Mouse (Mus musculus) MEL (cell line): Measurements from ENCODE around the gene Fbxo36.

Experiments
- CTCF ChIP-seq, 3 experiments: IDR thresholded peaks in 2 of 3; conservative IDR thresholded peaks in 1 of 3; 2 replicates each; pipeline ENCODE4 v1.5.1; 2011 to 2012; ENCODE audit warnings: low read length in 3 of 3, low read depth in 2 of 3, mild to moderate bottlenecking in 2 of 3, improper control_type of control experiment in 1 of 3, inconsistent platforms in 1 of 3, mixed read lengths in 1 of 3, moderate library complexity in 1 of 3; ENCODE audit not compliant: control insufficient read depth in 1 of 3, insufficient read depth in 1 of 3, poor library complexity in 1 of 3, severe bottlenecking in 1 of 3
- GATA1 ChIP-seq: IDR thresholded peaks from 2 replicates; pipeline ENCODE4 v1.6.1; 2011; ENCODE audit warnings: low read depth, low read length, improper control_type of control experiment
- JUND ChIP-seq: IDR thresholded peaks from 2 replicates; pipeline ENCODE4 v1.6.1; 2011; ENCODE audit warnings: low read depth, mild to moderate bottlenecking, improper control_type of control experiment, low read length
- NRF1 ChIP-seq: IDR thresholded peaks from 2 replicates; pipeline ENCODE4 v1.6.1; 2014; ENCODE audit warnings: low read depth, mild to moderate bottlenecking, inconsistent platforms, low read length, improper control_type of control experiment, moderate library complexity; ENCODE audit not compliant: poor library complexity, insufficient read depth, severe bottlenecking
- POLR2A ChIP-seq, 2 experiments: IDR thresholded peaks; 2 replicates each; pipeline ENCODE4 v1.6.1; 2011 to 2012; ENCODE audit warnings: low read length in 2 of 2, mild to moderate bottlenecking in 2 of 2, control low read depth in 1 of 2, improper control_type of control experiment in 1 of 2, low read depth in 1 of 2, moderate library complexity in 1 of 2; ENCODE audit not compliant: control insufficient read depth in 1 of 2, insufficient read depth in 1 of 2, poor library complexity in 1 of 2
- SMC3 ChIP-seq: IDR thresholded peaks from 2 replicates; pipeline ENCODE4 v1.6.1; 2011; ENCODE audit warnings: low read depth, low read length, improper control_type of control experiment
- USF2 ChIP-seq, 2 experiments: IDR thresholded peaks; 2 replicates each; pipeline ENCODE4 v1.6.1; 2011 to 2012; ENCODE audit warnings: improper control_type of control experiment in 2 of 2, low read length in 2 of 2, borderline replicate concordance in 1 of 2, inconsistent platforms in 1 of 2, low read depth in 1 of 2, mild to moderate bottlenecking in 1 of 2; ENCODE audit not compliant: insufficient read depth in 1 of 2
- ZC3H11A ChIP-seq: IDR thresholded peaks from 2 replicates; pipeline ENCODE4 v1.6.1; 2012; ENCODE audit warnings: low read depth, mild to moderate bottlenecking, inconsistent platforms, low read length, improper control_type of control experiment
- ZMIZ1 ChIP-seq: IDR thresholded peaks from 2 replicates; pipeline ENCODE4 v1.6.1; 2012; ENCODE audit warnings: low read depth, mild to moderate bottlenecking, inconsistent platforms, low read length, improper control_type of control experiment, moderate library complexity

- TF ChIP-seq GATA1, result no peak
- TF ChIP-seq ZC3H11A, result no peak
- no peak for TF ChIP-seq ZMIZ1
- no peak for TF ChIP-seq CTCF (IDR thresholded peaks at IDR 0.05 in 2 of 3, conservative IDR thresholded peaks at IDR 0.05 in 1 of 3; ENCODE audit: control insufficient read depth in 1 of 3, insufficient read depth in 1 of 3, low read depth in 2 of 3, low read length in 3 of 3, poor library complexity in 1 of 3, severe bottlenecking in 1 of 3)
- TF ChIP-seq NRF1, result no peak
- no peak for TF ChIP-seq JUND
- TF ChIP-seq SMC3, result no peak
- no peak for TF ChIP-seq POLR2A (IDR thresholded peaks at IDR 0.05; ENCODE audit: control insufficient read depth in 1 of 2, insufficient read depth in 1 of 2, low read depth in 1 of 2, low read length in 2 of 2, poor library complexity in 1 of 2)
- TF ChIP-seq USF2 (IDR thresholded peaks at IDR 0.05; ENCODE audit: borderline replicate concordance in 1 of 2, insufficient read depth in 1 of 2, low read depth in 1 of 2, low read length in 2 of 2), result no peak
Observed at GRCm38 (mm10) chr1:84882937-84883336, 43.3 kb downstream of the Fbxo36 start.
